Mouse (Mus musculus): ENCODE data around the gene 7530416G11Rik.

Gene 7530416G11Rik

DNA sequence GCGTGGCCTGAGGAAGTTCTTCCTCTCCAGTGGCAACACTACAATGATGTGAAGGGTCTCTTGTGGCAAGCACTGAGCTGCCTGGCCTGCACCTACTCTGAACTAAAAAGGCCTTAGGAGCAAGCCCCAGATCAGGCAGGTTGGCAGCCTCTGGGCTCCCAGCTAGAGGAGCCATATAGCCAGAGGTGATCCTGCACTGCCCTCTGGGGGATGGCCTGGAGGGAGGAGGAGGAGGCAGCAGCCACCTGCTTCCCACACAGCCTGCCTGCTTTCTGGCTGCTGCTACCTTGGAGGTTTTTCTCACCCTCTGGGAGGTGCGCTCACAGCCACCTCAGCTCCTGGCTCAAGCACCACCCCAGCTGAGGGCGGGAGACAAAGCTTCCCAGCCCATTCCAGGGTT lies 22.4 kb downstream of the 7530416G11Rik start:
- no peak for DNase-seq (ENCODE audit: low read depth, low spot score)

DNA sequence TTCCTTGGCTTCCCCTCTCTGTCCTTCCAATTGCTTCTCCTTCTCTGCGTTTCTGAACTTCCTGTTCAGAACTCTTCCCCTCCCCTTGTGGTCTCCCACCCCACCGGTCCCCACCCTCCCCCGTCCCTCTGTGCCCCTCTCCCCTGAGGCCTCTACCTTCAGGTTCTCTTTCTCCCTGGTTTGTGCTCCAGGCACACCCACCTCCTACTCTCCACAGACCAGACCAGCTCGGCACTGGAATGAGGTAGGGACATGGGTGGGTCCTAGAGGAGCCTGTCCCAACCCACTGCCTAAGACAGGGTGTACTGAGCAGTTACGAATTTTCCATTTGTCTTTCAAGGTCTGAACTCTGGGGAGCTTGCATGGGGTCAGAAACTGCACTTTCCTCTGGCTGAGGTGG lies 23.1 kb downstream of the 7530416G11Rik start:
- no peak for DNase-seq (ENCODE audit: low read depth, low spot score)

DNA sequence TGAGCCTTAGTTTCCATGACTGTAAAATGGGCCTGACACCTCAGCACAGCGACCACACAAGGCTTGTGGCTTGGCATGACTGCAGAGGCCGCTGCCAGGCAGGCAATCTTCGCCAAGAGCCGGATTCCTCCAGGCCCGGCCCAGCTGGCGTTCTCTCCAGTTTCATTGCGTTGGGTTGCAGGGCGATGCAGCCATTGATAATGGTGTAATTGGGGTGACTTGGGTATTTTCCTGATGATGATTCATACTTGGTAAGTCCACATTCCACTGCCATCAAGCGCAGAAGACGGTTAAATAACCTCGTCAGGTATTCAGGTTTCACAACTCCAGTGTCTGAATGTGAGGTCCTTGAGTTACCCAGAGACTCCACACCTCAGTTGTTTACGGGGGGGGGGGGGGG lies 23.7 kb downstream of the 7530416G11Rik start:
- DNase-seq (ENCODE audit: low read depth, low spot score): no peak

DNA sequence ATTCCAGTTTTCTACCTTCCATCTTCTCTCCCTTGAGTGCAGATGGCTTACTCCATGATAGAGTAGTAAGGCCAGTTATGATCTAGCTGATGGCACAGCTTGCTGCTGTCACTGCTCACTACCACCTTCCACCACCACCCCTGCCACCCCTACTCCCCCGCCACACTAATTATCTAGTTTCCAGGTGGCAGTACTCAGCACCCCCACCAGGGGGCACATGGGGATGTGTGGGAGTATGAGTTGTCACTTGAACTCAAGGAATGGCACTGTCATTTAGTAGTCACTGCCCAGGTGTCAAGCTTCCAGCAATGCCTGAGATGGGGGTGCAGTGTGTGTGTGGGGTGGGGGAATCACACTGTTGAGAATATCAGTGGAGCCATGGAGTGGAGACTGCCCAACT lies 25.4 kb downstream of the 7530416G11Rik start:
- peak; percentile 58 for DNase-seq (ENCODE audit: low read depth, low spot score)

DNA sequence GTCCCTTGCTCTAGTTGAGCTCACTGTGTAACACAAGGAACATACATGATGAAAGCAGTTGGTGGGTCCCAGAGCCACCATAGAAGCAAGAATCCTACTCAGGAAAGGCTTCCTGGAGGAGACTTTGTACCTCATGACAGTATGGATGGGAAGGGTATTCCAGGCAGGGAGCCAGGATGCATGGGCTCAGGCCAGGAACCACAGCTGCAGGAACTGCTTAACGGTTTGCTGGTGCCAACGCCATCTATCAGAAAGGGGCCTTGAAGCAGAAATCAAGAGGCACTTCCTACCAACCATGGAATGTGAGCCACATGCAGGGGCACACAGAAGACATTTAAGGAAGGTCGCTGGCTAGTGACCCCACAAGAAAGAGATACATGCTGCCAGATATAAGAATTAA lies 28.3 kb downstream of the 7530416G11Rik start:
- no peak for DNase-seq (ENCODE audit: low read depth, low spot score)

DNA sequence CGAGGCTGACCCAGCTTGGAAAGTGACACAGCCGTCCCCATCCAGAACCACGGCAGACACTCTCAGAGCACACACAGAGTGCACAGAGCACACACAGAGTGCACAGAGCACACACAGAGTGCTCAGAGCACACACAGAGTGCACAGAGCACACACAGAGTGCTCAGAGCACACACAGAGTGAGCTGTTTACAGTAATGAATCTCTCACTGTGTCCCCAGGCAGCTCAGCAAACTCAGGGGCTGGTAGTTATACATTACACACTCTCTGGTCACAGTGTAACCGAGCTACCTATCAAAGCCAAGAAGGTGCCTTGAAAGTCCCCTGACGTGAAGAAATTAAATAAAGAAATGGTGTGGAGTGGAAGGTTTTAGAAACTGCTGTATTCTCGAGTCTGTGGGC lies 33.6 kb downstream of the 7530416G11Rik start:
- DNase-seq (ENCODE audit: low read depth, low spot score): no peak

DNA sequence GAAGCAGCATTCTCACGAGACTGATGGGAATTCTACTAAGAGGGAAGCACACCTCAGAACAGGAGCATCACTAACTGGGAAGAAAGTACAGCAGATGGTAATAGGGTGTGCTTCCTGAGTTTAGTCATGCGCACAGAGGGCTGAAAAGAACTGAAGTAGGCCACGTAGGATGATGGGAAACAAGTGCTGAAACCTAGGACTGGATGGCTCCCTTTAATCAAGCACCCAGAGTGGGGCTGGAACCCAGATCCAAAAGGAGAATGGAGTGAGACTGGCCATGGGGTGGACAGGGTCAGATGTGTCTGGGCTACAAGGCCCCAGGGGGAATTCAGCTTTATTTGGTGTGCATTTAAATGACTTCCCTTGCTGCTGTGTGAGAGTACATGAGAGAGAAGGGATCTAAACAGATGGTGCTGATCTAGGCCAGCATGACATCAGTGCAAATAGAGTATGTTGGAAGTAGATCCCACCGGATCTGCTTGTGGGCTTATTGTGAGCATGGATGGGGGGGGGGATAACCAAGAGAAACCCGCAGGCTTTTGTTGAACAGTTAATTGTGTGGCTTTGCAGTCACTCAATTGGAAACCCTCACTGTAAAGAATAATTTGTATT lies 36.5 kb downstream of the 7530416G11Rik start:
- DNase-seq (ENCODE audit: low read depth, low spot score): no peak

DNA sequence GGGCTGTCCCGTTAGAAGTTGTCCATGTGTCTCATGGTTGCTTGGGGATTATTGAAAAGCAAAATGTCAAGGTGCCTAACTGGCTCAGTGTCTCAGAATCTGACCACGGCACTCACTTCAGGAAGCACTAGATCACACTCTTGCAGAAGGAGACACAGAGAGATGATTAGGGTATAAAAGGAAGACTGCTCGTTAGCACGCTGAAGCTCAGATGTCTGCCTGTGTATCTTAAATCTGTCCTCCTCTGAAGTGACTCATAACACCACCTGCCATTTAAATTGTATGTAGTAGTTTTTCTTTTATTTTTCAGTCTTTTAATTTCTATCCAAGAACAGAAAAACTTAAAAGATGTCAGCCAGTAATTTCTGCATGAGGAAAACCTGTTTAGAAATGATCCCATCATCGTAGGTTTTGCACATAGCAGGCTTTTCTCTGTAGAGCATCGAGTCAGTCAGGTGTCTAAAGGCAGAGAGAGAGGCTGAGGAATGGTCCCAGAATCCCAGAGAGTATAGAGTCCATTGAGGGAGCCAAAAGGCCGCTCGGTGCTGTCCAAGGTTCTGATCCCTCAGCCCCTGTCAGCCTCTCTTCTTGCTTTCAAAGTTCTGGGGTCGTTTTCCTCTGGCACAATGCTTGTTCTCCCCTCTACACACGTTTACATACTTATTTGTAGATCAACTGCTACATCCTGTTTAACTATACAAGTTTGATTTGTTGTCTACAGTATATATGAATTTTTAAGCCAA lies 38.0 kb downstream of the 7530416G11Rik start:
- DNase-seq (ENCODE audit: low read depth, low spot score): no peak

DNA sequence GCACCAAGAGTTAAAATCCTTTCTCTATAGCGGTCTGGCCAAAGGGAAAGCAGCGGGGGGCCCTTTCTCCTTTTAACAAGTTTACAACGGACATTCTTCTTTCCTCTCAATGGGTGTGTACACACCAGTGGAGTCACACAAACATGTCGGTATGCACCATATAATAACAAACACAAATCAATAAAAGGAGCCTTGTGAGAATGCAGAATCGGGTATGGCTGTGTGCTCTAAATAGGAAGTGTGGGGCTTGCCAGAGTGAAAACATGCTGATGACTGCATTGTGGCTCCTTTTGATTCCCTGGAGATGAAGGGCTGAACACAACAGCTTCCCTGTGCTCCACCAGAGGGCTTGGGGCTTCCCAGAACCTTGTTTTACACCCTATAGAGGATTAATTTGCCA lies 38.8 kb downstream of the 7530416G11Rik start:
- no peak for DNase-seq (ENCODE audit: low read depth, low spot score)

DNA sequence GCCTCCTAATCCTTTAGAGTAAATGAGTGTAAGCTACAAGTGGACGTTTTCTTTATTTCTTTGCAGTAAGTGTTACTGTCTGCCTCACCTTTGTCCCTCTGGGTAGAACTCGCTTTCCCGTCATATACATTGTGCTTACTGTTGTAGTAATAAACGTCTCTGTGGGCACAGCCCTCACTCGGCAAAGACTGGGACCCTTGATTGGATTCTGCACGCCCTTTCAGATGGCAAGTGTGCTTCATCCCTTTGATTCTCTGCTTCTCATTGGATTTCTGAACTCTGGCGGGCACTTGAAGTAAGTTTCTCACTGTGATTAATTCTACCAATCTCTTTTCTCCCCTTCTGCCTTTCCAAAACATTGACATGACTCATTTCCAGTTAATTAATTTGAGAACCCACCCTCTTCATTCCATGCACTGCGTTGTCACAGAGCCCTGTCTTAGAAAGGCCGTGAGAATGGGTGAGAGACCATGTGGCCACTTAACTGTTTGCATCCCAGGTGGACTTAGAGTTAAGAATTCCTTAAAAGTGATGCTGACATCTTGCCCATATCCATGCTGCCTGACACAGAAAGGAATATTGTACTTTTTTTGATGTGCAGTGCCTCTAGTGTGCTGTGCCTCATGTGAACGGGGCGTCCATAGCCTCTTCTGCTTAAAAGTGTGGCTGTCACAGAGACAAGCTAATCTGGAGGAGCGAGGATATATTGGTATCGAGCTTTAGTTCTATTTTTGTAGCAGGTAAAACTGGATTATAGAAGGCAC lies 39.8 kb downstream of the 7530416G11Rik start:
- no peak for DNase-seq (ENCODE audit: low read depth, low spot score)

DNA sequence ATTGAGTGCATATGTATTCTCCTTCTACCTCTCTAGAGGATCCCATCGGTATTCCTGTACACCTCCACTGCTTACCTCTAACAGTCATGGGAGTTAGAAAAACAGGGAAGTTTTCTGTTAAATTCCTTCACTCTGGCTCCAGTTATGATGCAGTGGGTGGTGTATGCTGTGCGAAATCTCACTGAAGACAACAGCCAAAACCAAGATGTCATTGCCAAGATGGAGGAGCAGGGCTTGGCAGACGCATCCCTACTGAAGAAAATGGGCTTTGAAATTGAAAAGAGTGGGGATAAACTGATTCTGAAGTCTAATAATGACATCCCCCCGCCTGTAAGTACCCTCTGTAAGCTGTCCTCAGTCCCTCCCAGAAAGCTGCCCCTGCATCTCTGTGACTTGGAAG lies 40.9 kb downstream of the 7530416G11Rik start:
- no peak for DNase-seq (ENCODE audit: low read depth, low spot score)

DNA sequence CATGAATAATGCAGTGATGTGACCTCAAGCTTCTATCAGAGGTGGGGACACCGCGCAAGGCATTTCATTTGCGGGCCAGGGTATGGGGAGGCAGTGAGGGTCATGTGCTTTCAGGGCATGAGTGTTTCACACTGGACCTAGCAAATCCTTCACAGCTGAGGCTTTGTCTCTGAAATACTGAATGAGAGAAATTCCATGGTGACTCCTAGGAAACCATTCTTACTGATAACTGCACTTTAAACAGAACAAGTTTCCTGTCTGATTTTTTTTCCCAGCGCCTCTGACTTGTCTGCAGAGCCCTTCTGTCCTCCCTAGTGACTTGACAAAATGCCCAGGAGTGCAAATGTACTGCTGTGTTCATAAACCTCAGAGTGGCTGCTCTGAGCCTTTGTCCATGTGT lies 41.5 kb downstream of the 7530416G11Rik start:
- DNase-seq (ENCODE audit: low read depth, low spot score): no peak

DNA sequence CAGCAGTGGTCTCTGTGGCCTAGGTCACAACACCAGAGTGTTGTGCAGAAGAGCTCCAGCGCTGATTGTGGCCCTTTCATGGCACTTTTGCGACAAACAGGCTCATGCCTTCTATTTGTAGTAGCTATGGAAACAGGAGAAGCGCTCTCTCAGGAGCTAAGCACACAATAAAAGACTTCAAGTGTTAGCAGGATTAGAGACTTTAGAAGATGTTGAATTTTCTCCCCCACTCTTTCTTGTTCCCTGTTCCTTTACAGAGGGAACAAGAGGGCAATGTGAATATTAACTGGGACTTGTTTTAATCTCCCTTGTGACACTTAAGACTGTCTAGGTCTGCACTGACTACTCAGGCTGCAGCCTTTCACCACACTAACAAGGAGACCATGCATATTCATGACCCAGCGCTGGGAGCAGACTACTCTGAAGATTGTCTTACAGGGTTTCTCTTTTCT lies 44.4 kb downstream of the 7530416G11Rik start:
- no peak for DNase-seq (ENCODE audit: low read depth, low spot score)

DNA sequence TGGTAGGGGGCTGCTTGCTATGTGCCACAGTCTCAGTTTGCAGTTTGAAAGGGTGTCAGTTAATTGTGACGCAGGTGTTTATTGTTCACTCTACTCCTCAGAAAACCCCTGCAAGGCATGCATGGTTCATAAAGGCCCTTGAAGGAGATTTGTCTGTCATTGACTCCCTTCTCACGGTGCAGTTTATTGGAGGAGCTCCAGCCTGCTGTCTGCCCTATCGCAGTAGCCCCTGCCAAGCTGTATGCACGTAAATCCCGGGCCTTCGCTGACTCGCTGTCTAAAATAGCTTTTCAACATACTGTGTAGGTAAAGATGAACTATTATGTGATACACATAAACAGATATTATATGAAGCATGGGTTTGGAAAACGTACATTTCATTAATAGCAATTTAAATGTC lies 45.2 kb downstream of the 7530416G11Rik start:
- no peak for DNase-seq (ENCODE audit: low read depth, low spot score)

DNA sequence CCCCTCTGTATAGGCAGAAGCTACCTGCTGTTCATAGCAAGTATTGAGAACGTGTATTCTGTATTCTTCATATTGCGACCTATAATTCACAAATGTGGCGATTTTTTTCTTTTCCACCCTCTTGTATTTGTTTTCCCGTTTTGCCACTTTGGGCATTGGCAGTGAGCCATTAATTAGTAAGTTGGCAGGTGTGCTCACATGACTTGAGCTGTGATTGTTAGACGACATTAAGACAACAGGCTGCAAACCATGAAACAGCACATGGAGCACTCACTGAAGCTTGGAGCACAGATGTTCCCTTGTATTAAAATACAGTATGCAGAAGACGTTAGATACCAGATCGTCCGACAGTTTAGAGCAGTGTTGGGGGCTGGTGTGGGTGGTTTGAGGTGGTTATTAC lies 46.1 kb downstream of the 7530416G11Rik start:
- no peak for DNase-seq (ENCODE audit: low read depth, low spot score)

DNA sequence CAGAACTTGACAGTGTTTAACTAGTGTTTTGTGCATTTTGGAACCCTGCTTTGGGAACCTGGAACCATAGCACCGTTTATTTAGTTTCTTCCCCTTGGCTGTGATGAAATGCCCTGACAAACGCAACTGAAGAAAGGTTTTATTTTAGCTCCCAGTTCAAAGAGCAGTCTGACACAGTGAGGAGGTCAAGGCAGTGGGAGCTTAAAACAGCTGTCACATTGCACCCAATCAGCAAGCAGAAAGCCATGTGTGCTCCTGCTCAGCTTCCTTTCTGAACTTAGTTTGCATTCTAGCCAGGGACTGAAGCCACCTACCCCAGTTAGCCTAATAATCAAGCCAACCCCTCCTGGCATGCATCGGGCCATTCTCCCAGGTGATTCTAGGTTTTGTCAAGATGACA lies 56.4 kb downstream of the 7530416G11Rik start:
- no peak for DNase-seq (ENCODE audit: low read depth, low spot score)
